Mouse (Mus musculus) ES-E14 (cell line): ENCODE results near the gene Six4. TPM values are rescaled to one million over a fixed set of nuclear protein-coding genes. Genes with fewer than 3 reads are reported as not detected.
"Not testable (repeated sequence)": the region's sequence is repeated elsewhere in the genome, so short reads cannot be mapped to it uniquely, and the experiment has no call there.

Experiments used
- DNase-seq: peaks from one replicate; pipeline ENCODE4 v3.0.0-alpha.2; 2013; ENCODE audit warnings: low read depth, low spot score
- H3K27ac ChIP-seq: 2 replicates; pipeline ENCODE4 v1.5.1; 2012; ENCODE audit warnings: low read depth, mild to moderate bottlenecking, low read length, moderate library complexity, mixed read lengths; ENCODE audit not compliant: poor library complexity, insufficient read depth, severe bottlenecking
- H3K36me3 ChIP-seq: 2 replicates; pipeline ENCODE4 v1.6.1; 2012; ENCODE audit warnings: mild to moderate bottlenecking, low read length, moderate library complexity, mixed read lengths; ENCODE audit not compliant: control insufficient read depth, poor library complexity, insufficient read depth, severe bottlenecking
- H3K4me1 ChIP-seq, 2 experiments: fragments of 150-350 bp in 1 of 2; sonication (generic) in 1 of 2; 2 replicates each; pipeline ENCODE4 v1.6.1; 2012; ENCODE audit warnings: low read length in 2 of 2, mild to moderate bottlenecking in 1 of 2, mixed read lengths in 1 of 2; ENCODE audit not compliant: control insufficient read depth in 2 of 2, insufficient read depth in 2 of 2, poor library complexity in 1 of 2
- H3K4me3 ChIP-seq, 2 experiments: fragments of 150-350 bp in 1 of 2; sonication (generic) in 1 of 2; 2 replicates each; pipeline ENCODE4 v1.5.1; 2012; ENCODE audit warnings: low read length in 2 of 2, low read depth in 1 of 2, mild to moderate bottlenecking in 1 of 2, mixed read lengths in 1 of 2; ENCODE audit not compliant: insufficient read depth in 1 of 2, poor library complexity in 1 of 2, severe bottlenecking in 1 of 2
- H3K9ac ChIP-seq: 2 replicates; pipeline ENCODE4 v1.6.1; 2012; ENCODE audit warnings: low read depth, mild to moderate bottlenecking, low read length, mixed read lengths; ENCODE audit not compliant: poor library complexity, insufficient read depth, severe bottlenecking
- H3K9me3 ChIP-seq: fragments of 150-350 bp; sonication (generic); 2 replicates; pipeline ENCODE4 v1.6.1; 2012; ENCODE audit warnings: low read depth, mild to moderate bottlenecking, low read length; ENCODE audit not compliant: control insufficient read depth, insufficient read depth
- CHD2 ChIP-seq: IDR thresholded peaks from 2 replicates; pipeline ENCODE4 v1.6.1; 2014; ENCODE audit warnings: mild to moderate bottlenecking, low read depth, low read length, inconsistent platforms
- HCFC1 ChIP-seq: IDR thresholded peaks from 2 replicates; pipeline ENCODE4 v1.6.1; 2012; ENCODE audit warnings: low read length, inconsistent platforms, borderline replicate concordance; ENCODE audit not compliant: insufficient read depth
- MAFK ChIP-seq: IDR thresholded peaks from 2 replicates; pipeline ENCODE4 v1.6.1; 2014; ENCODE audit warnings: mild to moderate bottlenecking, low read depth, low read length, inconsistent platforms; ENCODE audit not compliant: insufficient read depth
- ZC3H11A ChIP-seq: IDR thresholded peaks from 2 replicates; pipeline ENCODE4 v1.6.1; 2012; ENCODE audit warnings: low read depth, mild to moderate bottlenecking, inconsistent platforms, low read length, borderline replicate concordance
- ZNF384 ChIP-seq: IDR thresholded peaks from 2 replicates; pipeline ENCODE4 v1.6.1; 2012; ENCODE audit warnings: low read depth, low read length, inconsistent platforms
- in situ Hi-C, 2 experiments: fragments of 600-800 bp; cut with MboI; formaldehyde crosslinking; loops; one replicate each; pipeline ENCODE4 v1.15.1; 2025; ENCODE audit warnings: low sequenced_read_pairs in 2 of 2, inconsistent platforms in 1 of 2; ENCODE audit not compliant: unreplicated experiment in 2 of 2
- total RNA-seq: library from RNA; depleted of rRNA; stranded (reverse); fragments of 300-350 nt; gene quantifications from 2 replicates; pipeline ENCODE4 v1.2.3, GENCODE M21; 2012; rRNA removed

Six4 gene
- total RNA-seq, result 13.6 and 17.1 TPM in 2 replicates

DNA sequence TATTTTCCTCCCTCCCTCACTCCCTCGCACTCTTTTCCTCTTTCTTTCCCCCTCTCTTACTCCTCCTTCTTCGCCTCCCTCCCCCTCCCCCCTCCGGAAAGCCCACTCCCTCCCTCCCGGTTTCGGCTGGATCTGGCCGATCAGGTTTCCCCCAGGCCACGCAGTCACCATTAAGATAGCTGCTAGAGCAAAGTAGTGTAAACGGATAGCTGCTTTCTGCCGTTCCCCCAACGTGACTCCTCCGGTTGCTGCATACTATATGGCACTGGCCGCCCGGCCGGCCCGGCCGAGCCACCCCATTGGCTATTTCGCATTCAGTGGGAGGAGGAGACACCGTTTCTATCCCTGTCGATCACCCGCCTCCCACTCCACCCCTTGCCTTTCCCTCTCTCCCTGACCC lies at the start of gene Six4:
Gene Six4 (minus strand): TSS at position 261 of the 400 bp plus-strand sequence.
- Histone ChIP-seq H3K27ac (peak within 1 kb of the TSS; percentile 95), H3K9ac (peak within 1 kb of the TSS; percentile 75), H3K4me3 (peak within 1 kb of the TSS; percentile 59 to 91), H3K9me3 (no peaks in the 10 kb centered on the region), H3K4me1 (peaks cover 7 to 10% of the 10 kb centered on the region in 2 experiments; a peak in 3 of 4 replicates), H3K36me3 (peaks cover 22% of the 10 kb centered on the region)
- TF ChIP-seq MAFK (no peak), CHD2 (no peak), HCFC1 (no peak), ZNF384 (no peak), ZC3H11A (no peak)
- in situ Hi-C loops, result no loop called here
- DNase-seq, result peak; percentile 82

- no peak for DNase-seq
- no peak overlapping the region for H3K27ac ChIP-seq
- H3K9me3 ChIP-seq, result no peaks in the 10 kb centered on the region
- H3K9ac ChIP-seq, result no peak overlapping the region
- H3K36me3 ChIP-seq, result no peaks in the 10 kb centered on the region
- peaks cover 0 to 5% of the 10 kb centered on the region in 2 experiments; a peak in 1 of 4 replicates for H3K4me1 ChIP-seq
- H3K4me3 ChIP-seq, result no peak overlapping the region
- no peak for TF ChIP-seq CHD2
- in situ Hi-C loops, result no loop called here
Observed at GRCm38 (mm10) chr12:73162408-73163181, 49.3 kb upstream of the Six4 start.

DNA sequence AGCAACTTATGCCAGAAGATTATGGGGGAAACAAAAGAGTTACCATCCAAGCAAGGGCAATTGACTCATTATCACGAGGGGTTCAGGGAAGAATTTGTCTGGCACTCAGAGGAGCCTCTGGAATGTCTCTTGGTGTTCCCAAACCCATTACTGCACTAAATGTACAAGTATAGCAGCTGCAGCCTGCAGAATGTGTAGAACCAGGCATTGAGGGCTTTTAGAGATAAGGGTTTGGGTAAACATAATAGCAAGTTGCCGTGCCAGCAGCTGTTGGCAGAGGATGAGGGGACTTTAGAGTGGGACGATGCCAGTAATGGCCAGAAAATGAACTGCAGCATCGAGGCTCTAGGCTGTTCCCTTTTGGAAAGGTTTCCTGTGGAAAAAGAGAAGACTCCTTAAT lies 47.1 kb upstream of the Six4 start:
- no peaks in the 10 kb centered on the region for H3K4me1 ChIP-seq
- no peak overlapping the region for H3K4me3 ChIP-seq
- DNase-seq, result no peak
- in situ Hi-C loops, result no loop called here
- no peak overlapping the region for H3K27ac ChIP-seq
- no peaks in the 10 kb centered on the region for H3K9me3 ChIP-seq
- H3K36me3 ChIP-seq, result no peaks in the 10 kb centered on the region
- no peak overlapping the region for H3K9ac ChIP-seq
- TF ChIP-seq MAFK (no peak), CHD2 (no peak), HCFC1 (no peak), ZC3H11A (no peak), ZNF384 (no peak)

- Histone ChIP-seq H3K4me3 (no peak overlapping the region), H3K36me3 (no peaks in the 10 kb centered on the region), H3K27ac (no peak overlapping the region), H3K4me1 (no peaks in the 10 kb centered on the region), H3K9ac (no peak overlapping the region), H3K9me3 (no peaks in the 10 kb centered on the region)
- in situ Hi-C loops, result no loop called here
- TF ChIP-seq CHD2 (no peak), ZNF384 (no peak), MAFK (no peak)
- no peak for DNase-seq
Observed at GRCm38 (mm10) chr12:73154150-73154549, 40.9 kb upstream of the Six4 start.

- DNase-seq, H3K9ac ChIP-seq, H3K36me3 ChIP-seq, in situ Hi-C loops, H3K27ac ChIP-seq, H3K9me3 ChIP-seq, H3K4me3 ChIP-seq, H3K4me1 ChIP-seq: not testable (repeated sequence)
Observed at GRCm38 (mm10) chr12:73151038-73151437, 37.8 kb upstream of the Six4 start.
